19 mouse cellular contexts compared by ENCODE assay signal in genomic region chr9:112249753-112250152, GRCm38 (mm10). TPM values are rescaled to one million over a fixed set of nuclear protein-coding genes. Genes with fewer than 3 reads are reported as not detected.
"Had no signal": no experiment of that assay in that cellular context is flagged by ENCODE, and none has a peak within 500 bp of the region (broad histone marks: within the 10 kb centered on the region; RNA-seq: fewer than 3 reads in every experiment).

No protein-coding gene starts in this region.

- H3K4me2 ChIP-seq: liver, embryonic 12.5 days; liver, embryonic 15.5 days; lung, embryonic 15.5 days; midbrain, embryonic 13.5 days had no signal

- H3K4me3 ChIP-seq: layer of hippocampus, adult 2 months; liver, embryonic 12.5 days; liver, embryonic 15.5 days; lung, embryonic 15.5 days; megakaryocyte, embryonic 14.5 days; midbrain, embryonic 10.5 days; midbrain, embryonic 13.5 days had no signal

- H3K9ac ChIP-seq: liver, embryonic 12.5 days; liver, embryonic 15.5 days; lung, embryonic 15.5 days; midbrain, embryonic 13.5 days had no signal

- DNase-seq: kidney, adult 18-20 months; kidney, adult 9 months; kidney, postnatal 25 days; layer of hippocampus, adult 9-11 months; liver; lung, adult 18-20 months; lung, postnatal 10 days; lung, postnatal 36 days; thymus, adult 18-20 months; thymus, postnatal 36 days had no signal

- ATAC-seq: liver, embryonic 12.5 days; midbrain, embryonic 13.5 days; midbrain, embryonic 16.5 days had no signal

- H3K36me3 ChIP-seq: liver, embryonic 12.5 days; liver, embryonic 15.5 days; lung, embryonic 15.5 days; midbrain, embryonic 10.5 days; midbrain, embryonic 13.5 days had no signal

- H3K27ac ChIP-seq: layer of hippocampus, adult 2 months; liver, embryonic 12.5 days; liver, embryonic 15.5 days; lung, embryonic 15.5 days; midbrain, embryonic 10.5 days; midbrain, embryonic 13.5 days had no signal

- H3K9me3 ChIP-seq: liver, embryonic 12.5 days; liver, embryonic 15.5 days; lung, embryonic 15.5 days; megakaryocyte, embryonic 14.5 days; midbrain, embryonic 10.5 days; midbrain, embryonic 13.5 days had no signal

- H3K4me1 ChIP-seq: liver, embryonic 15.5 days; lung, embryonic 15.5 days; midbrain, embryonic 10.5 days; midbrain, embryonic 13.5 days had no signal

- H3K27me3 ChIP-seq: liver, embryonic 12.5 days; liver, embryonic 15.5 days; lung, embryonic 15.5 days; megakaryocyte, embryonic 14.5 days; midbrain, embryonic 13.5 days had no signal

RNA-seq across cellular contexts. Expression of gene Arpp21, which starts 14.0 kb away (rescaled TPM):
- total RNA-seq: monocyte, adult 5-6 weeks had no signal
